Mouse (Mus musculus): ENCODE measurements at regions not wholly inside any gene's neighbourhood (a gene's known extent, or its start where the extent isn't known, plus 50 kb on each side); places are given as distances from the start of the nearest gene placed in this dataset.

GRCm38 (mm10) chr1:52330496-52330895 lies 97.5 kb upstream of the Gls start:
- H3K9ac ChIP-seq (ENCODE audit: low read depth, poor library complexity, severe bottlenecking): no peak overlapping the region
- H3K9me3 ChIP-seq (replicated peaks; ENCODE audit: control insufficient read depth, insufficient read depth, low read length, poor library complexity, severe bottlenecking): no peaks in the 10 kb centered on the region
- no peaks in the 10 kb centered on the region for H3K27me3 ChIP-seq (ENCODE audit: control insufficient read depth, insufficient read depth, low read length, poor library complexity, severe bottlenecking)
- no peaks in the 10 kb centered on the region for H3K36me3 ChIP-seq (ENCODE audit: control insufficient read depth, insufficient read depth, low read length, poor library complexity, severe bottlenecking)
- TF ChIP-seq POLR2A (IDR thresholded peaks at IDR 0.05; ENCODE audit: insufficient read depth, low read length): no peak
- no peak for TF ChIP-seq EP300 (IDR thresholded peaks at IDR 0.05; ENCODE audit: insufficient read depth, low read depth, low read length)
- H3K4me1 ChIP-seq (ENCODE audit: control insufficient read depth, insufficient read depth, low read length): no peaks in the 10 kb centered on the region
- no peak overlapping the region for H3K4me3 ChIP-seq (ENCODE audit: low read depth, low read length)
- no peak overlapping the region for H3K27ac ChIP-seq (ENCODE audit: insufficient read depth, low read length)

- Histone ChIP-seq H3K27ac (ENCODE audit: insufficient read depth, low read length) (no peak overlapping the region), H3K9me3 (replicated peaks; ENCODE audit: control insufficient read depth, insufficient read depth, low read length, poor library complexity, severe bottlenecking) (no peaks in the 10 kb centered on the region), H3K4me3 (ENCODE audit: low read depth, low read length) (no peak overlapping the region), H3K27me3 (ENCODE audit: control insufficient read depth, insufficient read depth, low read length, poor library complexity, severe bottlenecking) (no peaks in the 10 kb centered on the region), H3K36me3 (ENCODE audit: control insufficient read depth, insufficient read depth, low read length, poor library complexity, severe bottlenecking) (no peaks in the 10 kb centered on the region), H3K4me1 (ENCODE audit: control insufficient read depth, insufficient read depth, low read length) (no peaks in the 10 kb centered on the region), H3K9ac (ENCODE audit: low read depth, poor library complexity, severe bottlenecking) (no peak overlapping the region)
- TF ChIP-seq POLR2A (IDR thresholded peaks at IDR 0.05; ENCODE audit: insufficient read depth, low read length): no peak
- TF ChIP-seq CTCF (IDR thresholded peaks at IDR 0.05; ENCODE audit: low read depth, low read length): no peak
- TF ChIP-seq EP300 (IDR thresholded peaks at IDR 0.05; ENCODE audit: insufficient read depth, low read depth, low read length): no peak
These were observed 95.5 kb upstream of the Gls start for GRCm38 (mm10) chr1:52328507-52328906.

DNA sequence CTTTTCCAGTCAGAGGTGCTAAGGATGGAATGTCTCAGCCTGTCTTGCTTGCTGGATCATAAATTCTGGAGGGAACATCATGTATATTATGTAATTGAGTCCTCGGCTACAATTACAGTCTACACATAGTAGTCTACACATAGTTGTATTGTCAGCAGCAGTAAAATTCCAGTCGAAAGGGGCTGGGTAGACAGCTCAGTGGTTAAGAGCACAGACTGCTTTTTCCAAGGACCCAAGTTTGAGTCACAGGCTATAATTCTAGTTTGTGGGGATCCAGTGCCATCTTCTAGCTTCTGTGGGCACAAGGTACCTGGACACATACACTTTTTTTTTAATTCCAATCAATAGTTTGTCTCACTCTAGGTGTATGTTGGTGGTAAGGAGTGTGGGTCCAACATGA lies 91.3 kb upstream of the Gls start:
- Histone ChIP-seq H3K9ac (ENCODE audit: low read depth, poor library complexity, severe bottlenecking) (no peak overlapping the region), H3K4me3 (ENCODE audit: low read depth, low read length) (no peak overlapping the region), H3K9me3 (replicated peaks; ENCODE audit: control insufficient read depth, insufficient read depth, low read length, poor library complexity, severe bottlenecking) (no peaks in the 10 kb centered on the region), H3K36me3 (ENCODE audit: control insufficient read depth, insufficient read depth, low read length, poor library complexity, severe bottlenecking) (no peaks in the 10 kb centered on the region), H3K27me3 (ENCODE audit: control insufficient read depth, insufficient read depth, low read length, poor library complexity, severe bottlenecking) (no peaks in the 10 kb centered on the region), H3K4me1 (ENCODE audit: control insufficient read depth, insufficient read depth, low read length) (no peaks in the 10 kb centered on the region), H3K27ac (ENCODE audit: insufficient read depth, low read length) (no peak overlapping the region)
- TF ChIP-seq POLR2A (IDR thresholded peaks at IDR 0.05; ENCODE audit: insufficient read depth, low read length) (no peak), CTCF (IDR thresholded peaks at IDR 0.05; ENCODE audit: low read depth, low read length) (no peak), EP300 (IDR thresholded peaks at IDR 0.05; ENCODE audit: insufficient read depth, low read depth, low read length) (no peak)

- TF ChIP-seq EP300 (IDR thresholded peaks at IDR 0.05; ENCODE audit: insufficient read depth, low read depth, low read length): no peak
- TF ChIP-seq CTCF (IDR thresholded peaks at IDR 0.05; ENCODE audit: low read depth, low read length): no peak
- no peak for TF ChIP-seq POLR2A (IDR thresholded peaks at IDR 0.05; ENCODE audit: insufficient read depth, low read length)
- Histone ChIP-seq H3K9me3 (replicated peaks; ENCODE audit: control insufficient read depth, insufficient read depth, low read length, poor library complexity, severe bottlenecking) (peaks cover 5% of the 10 kb centered on the region; the same call in 1 of the 2 replicates), H3K36me3 (ENCODE audit: control insufficient read depth, insufficient read depth, low read length, poor library complexity, severe bottlenecking) (no peaks in the 10 kb centered on the region; the same call in 1 of the 2 replicates), H3K9ac (ENCODE audit: low read depth, poor library complexity, severe bottlenecking) (no peak overlapping the region), H3K4me1 (ENCODE audit: control insufficient read depth, insufficient read depth, low read length) (no peaks in the 10 kb centered on the region), H3K4me3 (ENCODE audit: low read depth, low read length) (no peak overlapping the region), H3K27me3 (ENCODE audit: control insufficient read depth, insufficient read depth, low read length, poor library complexity, severe bottlenecking) (no peaks in the 10 kb centered on the region), H3K27ac (ENCODE audit: insufficient read depth, low read length) (no peak overlapping the region; the same call in 1 of the 2 replicates)
These were observed 79.1 kb upstream of the Gls start for GRCm38 (mm10) chr1:52312076-52312633.

GRCm38 (mm10) chr1:52306892-52307291 lies 73.9 kb upstream of the Gls start:
- no peak for TF ChIP-seq CTCF (IDR thresholded peaks at IDR 0.05; ENCODE audit: low read depth, low read length)
- TF ChIP-seq POLR2A (IDR thresholded peaks at IDR 0.05; ENCODE audit: insufficient read depth, low read length): no peak
- TF ChIP-seq EP300 (IDR thresholded peaks at IDR 0.05; ENCODE audit: insufficient read depth, low read depth, low read length): no peak
- Histone ChIP-seq H3K9ac (ENCODE audit: low read depth, poor library complexity, severe bottlenecking) (no peak overlapping the region), H3K27ac (ENCODE audit: insufficient read depth, low read length) (no peak overlapping the region), H3K4me3 (ENCODE audit: low read depth, low read length) (no peak overlapping the region), H3K27me3 (ENCODE audit: control insufficient read depth, insufficient read depth, low read length, poor library complexity, severe bottlenecking) (no peaks in the 10 kb centered on the region), H3K36me3 (ENCODE audit: control insufficient read depth, insufficient read depth, low read length, poor library complexity, severe bottlenecking) (no peaks in the 10 kb centered on the region), H3K9me3 (replicated peaks; ENCODE audit: control insufficient read depth, insufficient read depth, low read length, poor library complexity, severe bottlenecking) (no peaks in the 10 kb centered on the region), H3K4me1 (ENCODE audit: control insufficient read depth, insufficient read depth, low read length) (no peaks in the 10 kb centered on the region)

- no peak for TF ChIP-seq POLR2A (IDR thresholded peaks at IDR 0.05; ENCODE audit: insufficient read depth, low read length)
- no peak for TF ChIP-seq CTCF (IDR thresholded peaks at IDR 0.05; ENCODE audit: low read depth, low read length)
- TF ChIP-seq EP300 (IDR thresholded peaks at IDR 0.05; ENCODE audit: insufficient read depth, low read depth, low read length): no peak
- no peaks in the 10 kb centered on the region for H3K36me3 ChIP-seq (ENCODE audit: control insufficient read depth, insufficient read depth, low read length, poor library complexity, severe bottlenecking)
- no peaks in the 10 kb centered on the region for H3K27me3 ChIP-seq (ENCODE audit: control insufficient read depth, insufficient read depth, low read length, poor library complexity, severe bottlenecking)
- no peaks in the 10 kb centered on the region for H3K4me1 ChIP-seq (ENCODE audit: control insufficient read depth, insufficient read depth, low read length)
- no peak overlapping the region for H3K9ac ChIP-seq (ENCODE audit: low read depth, poor library complexity, severe bottlenecking)
- H3K27ac ChIP-seq (ENCODE audit: insufficient read depth, low read length): no peak overlapping the region
- no peaks in the 10 kb centered on the region for H3K9me3 ChIP-seq (replicated peaks; ENCODE audit: control insufficient read depth, insufficient read depth, low read length, poor library complexity, severe bottlenecking)
- H3K4me3 ChIP-seq (ENCODE audit: low read depth, low read length): no peak overlapping the region
These were observed 72.9 kb upstream of the Gls start for GRCm38 (mm10) chr1:52305679-52306632.

All from ES-Bruce4 (cell line).